Comparison of ENCODE assay signal across 33 mouse cellular contexts in genomic region chr17:37185474-37185873, GRCm38 (mm10). TPM values are rescaled to one million over a fixed set of nuclear protein-coding genes. Genes with fewer than 3 reads are reported as not detected.
DNase-seq lines count a peak whose midpoint lies in the region; TF ChIP-seq lines count a peak whose summit lies in the region.
"Had no signal": no experiment of that assay in that cellular context is flagged by ENCODE, and none has a peak within 500 bp of the region (broad histone marks: within the 10 kb centered on the region; RNA-seq: fewer than 3 reads in every experiment).

No protein-coding gene starts in this region.

- DNase-seq in 3T3-L1 (ENCODE audit: low read depth, low spot score) (peak; percentile 56), CH12.LX (ENCODE audit: extremely low read depth) (peak; percentile 46)
- DNase-seq in heart, embryonic 10.5 days (ENCODE audit: low spot score): no peak
- no peak for DNase-seq in cerebellum, adult 2 months
- no peak for DNase-seq in gastrocnemius, adult 18-20 months (ENCODE audit: low spot score)
- DNase-seq: adrenal gland, postnatal 14 days; cerebellum, postnatal 10 days; gastrocnemius, adult 2 months; kidney, adult 2 months; kidney, postnatal 10 days; left cerebral cortex, postnatal 4 days; liver; right cerebral cortex, postnatal 14 days; spleen, adult 18-20 months had no signal

- H3K9ac ChIP-seq in CH12.LX (ENCODE audit: insufficient read depth, low read depth): no peak overlapping the region
- H3K9ac ChIP-seq: hindbrain, embryonic 15.5 days; liver, embryonic 15.5 days; lung, embryonic 15.5 days; midbrain, embryonic 12.5 days had no signal

- H3K4me2 ChIP-seq in CH12.LX (ENCODE audit: insufficient read depth, low read depth, poor library complexity, severe bottlenecking) (peak overlapping the region; percentile 34; the same call in 1 of the 2 replicates), myocyte (ENCODE audit: low read depth) (peak overlapping the region; percentile 47)
- H3K4me2 ChIP-seq: hindbrain, embryonic 15.5 days; liver, embryonic 15.5 days; lung, embryonic 15.5 days; midbrain, embryonic 12.5 days had no signal

- H3K9me3 ChIP-seq in CH12.LX (replicated peaks; ENCODE audit: low read length): no peaks in the 10 kb centered on the region
- H3K9me3 ChIP-seq in heart, embryonic 10.5 days: no peaks in the 10 kb centered on the region
- H3K9me3 ChIP-seq: forebrain, embryonic 10.5 days; G1E; hindbrain, embryonic 15.5 days; liver, embryonic 15.5 days; lung, embryonic 15.5 days; midbrain, embryonic 12.5 days had no signal

- H3K27ac ChIP-seq in CH12.LX (ENCODE audit: insufficient read depth, low read depth): no peak overlapping the region; the same call in 1 of the 2 replicates
- peak overlapping the region; percentile 48 for H3K27ac ChIP-seq in brown adipose tissue, adult 24 weeks (replicated peaks; ENCODE audit: low read depth, low read length)
- H3K27ac ChIP-seq in heart, embryonic 10.5 days: no peak overlapping the region
- H3K27ac ChIP-seq in cerebellum, adult 2 months (ENCODE audit: insufficient read depth, low read length): no peak overlapping the region
- H3K27ac ChIP-seq: forebrain, embryonic 10.5 days; gastrocnemius, adult 2 months; hindbrain, embryonic 15.5 days; liver, embryonic 15.5 days; lung, embryonic 15.5 days; macrophage; midbrain, embryonic 12.5 days had no signal

- peak; percentile 58 for TF ChIP-seq EP300 in CH12.LX (IDR thresholded peaks at IDR 0.05; ENCODE audit: low read length)

- no peak for TF ChIP-seq CTCF in CH12.LX (conservative IDR thresholded peaks at IDR 0.05 in 1 of 2, IDR thresholded peaks at IDR 0.05 in 1 of 2; ENCODE audit: low read depth in 2 of 2, low read length in 2 of 2)
- no peak for TF ChIP-seq CTCF in cerebellum, adult 2 months (IDR thresholded peaks at IDR 0.05; ENCODE audit: borderline replicate concordance, insufficient read depth, low read depth, low read length)

- H3K79me2 ChIP-seq in CH12.LX (replicated peaks; ENCODE audit: control insufficient read depth, extremely low read depth, insufficient read depth, poor library complexity, severe bottlenecking) (no peaks in the 10 kb centered on the region), myocyte (ENCODE audit: control insufficient read depth, insufficient read depth) (no peaks in the 10 kb centered on the region)

- dilution Hi-C loops in CH12.LX (cut with MboI; ENCODE audit: extremely low pct_ligation_motif_present, extremely low pct_unique_long_range_greater_than_20kb, low sequenced_read_pairs): no loop called here

- 35% methylated on average over 6 of the region's 6 CpGs for WGBS in heart, embryonic 10.5 days
- 55% methylated on average over 6 of the region's 6 CpGs for WGBS in cerebellum, adult 2 months

- H3K27me3 ChIP-seq in CH12.LX (replicated peaks) (no peaks in the 10 kb centered on the region), myocyte (ENCODE audit: control insufficient read depth, insufficient read depth, insufficient read length) (no peaks in the 10 kb centered on the region)
- no peaks in the 10 kb centered on the region for H3K27me3 ChIP-seq in heart, embryonic 10.5 days (ENCODE audit: insufficient read depth, poor library complexity, severe bottlenecking)
- H3K27me3 ChIP-seq in cerebellum, adult 2 months (ENCODE audit: control insufficient read depth, insufficient read depth, low read length): no peaks in the 10 kb centered on the region; the same call in 1 of the 2 replicates
- H3K27me3 ChIP-seq: hindbrain, embryonic 15.5 days; liver, embryonic 15.5 days; lung, embryonic 15.5 days; midbrain, embryonic 12.5 days had no signal

- H3ac ChIP-seq in myocyte (ENCODE audit: control insufficient read depth, insufficient read length): no peak overlapping the region

- peaks cover 0 to 3% of the 10 kb centered on the region in 2 experiments; a peak in 1 of 4 replicates for H3K4me1 ChIP-seq in CH12.LX (ENCODE audit: control insufficient read depth in 1 of 2, insufficient read depth in 2 of 2)
- no peaks in the 10 kb centered on the region for H3K4me1 ChIP-seq in brown adipose tissue, adult 24 weeks (ENCODE audit: control insufficient read depth, insufficient read depth, insufficient read length, low read length)
- no peaks in the 10 kb centered on the region for H3K4me1 ChIP-seq in heart, embryonic 10.5 days
- H3K4me1 ChIP-seq in cerebellum, adult 2 months (ENCODE audit: control insufficient read depth, insufficient read depth, low read length): no peaks in the 10 kb centered on the region
- H3K4me1 ChIP-seq: forebrain, embryonic 10.5 days; hindbrain, embryonic 15.5 days; liver, embryonic 15.5 days; lung, embryonic 15.5 days; midbrain, embryonic 12.5 days had no signal

- TF ChIP-seq POLR2A in CH12.LX (IDR thresholded peaks at IDR 0.05; ENCODE audit: low read depth, low read length) (no peak), myocyte (IDR thresholded peaks at IDR 0.05; ENCODE audit: insufficient read length, low read depth) (no peak)
- TF ChIP-seq POLR2A in cerebellum, adult 2 months (IDR thresholded peaks at IDR 0.05; ENCODE audit: borderline replicate concordance, insufficient read depth, low read length): no peak

- no peak for TF ChIP-seq RAD21 in CH12.LX (IDR thresholded peaks at IDR 0.05; ENCODE audit: low read depth, low read length)

- in situ Hi-C loops in CH12.LX (cut with MboI; ENCODE audit: low pct_ligation_motif_present, low pct_unique_long_range_greater_than_20kb, low sequenced_read_pairs): no loop called here

- no peaks in the 10 kb centered on the region for H3K36me3 ChIP-seq in CH12.LX (replicated peaks in 1 of 2; ENCODE audit: control insufficient read depth in 1 of 2, insufficient read depth in 1 of 2, low read length in 1 of 2)
- no peaks in the 10 kb centered on the region for H3K36me3 ChIP-seq in myocyte (ENCODE audit: control insufficient read depth, insufficient read depth)
- H3K36me3 ChIP-seq in heart, embryonic 10.5 days: no peaks in the 10 kb centered on the region
- H3K36me3 ChIP-seq: forebrain, embryonic 10.5 days; G1E; hindbrain, embryonic 15.5 days; liver, embryonic 15.5 days; lung, embryonic 15.5 days; midbrain, embryonic 12.5 days had no signal

- H3K4me3 ChIP-seq in CH12.LX (replicated peaks in 1 of 3; ENCODE audit: low read depth in 2 of 3, low read length in 2 of 3, poor library complexity in 1 of 3) (no peak overlapping the region), myocyte (no peak overlapping the region)
- H3K4me3 ChIP-seq in brown adipose tissue, adult 24 weeks (ENCODE audit: insufficient read depth, low read depth, low read length): no peak overlapping the region
- H3K4me3 ChIP-seq in heart, embryonic 10.5 days: no peak overlapping the region
- no peak overlapping the region for H3K4me3 ChIP-seq in cerebellum, adult 2 months (replicated peaks; ENCODE audit: insufficient read depth, low read depth, low read length)
- H3K4me3 ChIP-seq: forebrain, embryonic 10.5 days; gastrocnemius, adult 2 months; hindbrain, embryonic 15.5 days; liver, embryonic 15.5 days; lung, embryonic 15.5 days; midbrain, embryonic 12.5 days had no signal

TF ChIP-seq in myocyte, 11 proteins besides CTCF, POLR2A, EP300 and RAD21 (continues in another document):
- TF ChIP-seq TCF12 (IDR thresholded peaks at IDR 0.05; ENCODE audit: insufficient read depth, poor library complexity, severe bottlenecking): no peak

RNA-seq across cellular contexts. Expression of gene Ubd, which starts 8.2 kb away (rescaled TPM):
- total RNA-seq in CH12.LX (2012; rRNA removed) (0.21 and 0.47 TPM in 2 replicates), CH12.LX (2014; rRNA removed) (not detected in 2 replicates)
- polyA plus RNA-seq in CH12.LX (2012; ENCODE audit: insufficient read length, low read depth) (not detected in 2 replicates), myocyte (2012; fragmentation: generic; extraction: Trizol) (not detected)
- polyA plus RNA-seq in brown adipose tissue, adult 24 weeks (2012; ENCODE audit: insufficient read depth, insufficient read length, missing spikeins): 2.6 and 2.9 TPM in 2 replicates
- not detected in 2 replicates for polyA plus RNA-seq in heart, embryonic 10.5 days (2016; fragmentation: Nextera tagmentation; extraction: Ambion mirVana)
- not detected in 2 replicates for polyA plus RNA-seq in cerebellum, adult 2 months (2012; rRNA removed)
- under 1 TPM in 1 of 2 experiments, not detected in 1; 0.74 TPM for total RNA-seq in gastrocnemius, adult 18-20 months (2021)
- total RNA-seq: adrenal gland, postnatal 14 days; G1E; gastrocnemius, adult 2 months; gastrocnemius, postnatal 4 days; hematopoietic stem cell, adult 5-6 weeks; layer of hippocampus, postnatal 10 days; left cerebral cortex, adult 8-10 months; left cerebral cortex, postnatal 4 days had no signal
- polyA plus RNA-seq: brain, embryonic 14.5 days; cortical plate, adult 2 months; embryonic facial prominence, embryonic 11.5 days; forebrain, embryonic 10.5 days; G1E; hindbrain, embryonic 15.5 days; liver, embryonic 15.5 days; macrophage; midbrain, embryonic 12.5 days; neural tube, embryonic 11.5 days; testis, adult 2 months had no signal

RNA-seq across cellular contexts. Expression of gene Olfr94, which starts 15.3 kb away (rescaled TPM):
- not detected in 2 replicates for total RNA-seq in CH12.LX (2012; rRNA removed)
- total RNA-seq in CH12.LX (2014; rRNA removed): not detected in 2 replicates
- not detected in 2 replicates for polyA plus RNA-seq in CH12.LX (2012; ENCODE audit: insufficient read length, low read depth)
- not detected in 2 replicates for polyA plus RNA-seq in brown adipose tissue, adult 24 weeks (2012; ENCODE audit: insufficient read depth, insufficient read length, missing spikeins)
- not detected for polyA plus RNA-seq in myocyte (2012; fragmentation: generic; extraction: Trizol)
- polyA plus RNA-seq in heart, embryonic 10.5 days (2016; fragmentation: Nextera tagmentation; extraction: Ambion mirVana): not detected in 2 replicates
- not detected in 2 replicates for polyA plus RNA-seq in cerebellum, adult 2 months (2012; rRNA removed)
- not detected for total RNA-seq in gastrocnemius, adult 18-20 months (2021)
- total RNA-seq: adrenal gland, postnatal 14 days; gastrocnemius, adult 2 months; gastrocnemius, postnatal 4 days; hematopoietic stem cell, adult 5-6 weeks; layer of hippocampus, postnatal 10 days; left cerebral cortex, adult 8-10 months; left cerebral cortex, postnatal 4 days had no signal
- polyA plus RNA-seq: brain, embryonic 14.5 days; cortical plate, adult 2 months; embryonic facial prominence, embryonic 11.5 days; forebrain, embryonic 10.5 days; G1E; heart, embryonic 16.5 days; hindbrain, embryonic 15.5 days; kidney, adult 2 months; liver, embryonic 15.5 days; lung, embryonic 15.5 days; macrophage; midbrain, embryonic 12.5 days; neural tube, embryonic 11.5 days; testis, adult 2 months had no signal

RNA-seq across cellular contexts. Expression of gene Olfr93, which starts 24.2 kb away (rescaled TPM):
- total RNA-seq in CH12.LX (2012; rRNA removed) (not detected in 2 replicates), CH12.LX (2014; rRNA removed) (not detected in 2 replicates)
- polyA plus RNA-seq in CH12.LX (2012; ENCODE audit: insufficient read length, low read depth) (not detected in 2 replicates), myocyte (2012; fragmentation: generic; extraction: Trizol) (not detected)
- polyA plus RNA-seq in brown adipose tissue, adult 24 weeks (2012; ENCODE audit: insufficient read depth, insufficient read length, missing spikeins): not detected in 2 replicates
- not detected in 2 replicates for polyA plus RNA-seq in heart, embryonic 10.5 days (2016; fragmentation: Nextera tagmentation; extraction: Ambion mirVana)
- not detected in 2 replicates for polyA plus RNA-seq in cerebellum, adult 2 months (2012; rRNA removed)
- total RNA-seq in gastrocnemius, adult 18-20 months (2021): not detected
- total RNA-seq: adrenal gland, postnatal 14 days; gastrocnemius, adult 2 months; gastrocnemius, postnatal 4 days; hematopoietic stem cell, adult 5-6 weeks; layer of hippocampus, postnatal 10 days; left cerebral cortex, adult 8-10 months; left cerebral cortex, postnatal 4 days had no signal
- polyA plus RNA-seq: brain, embryonic 14.5 days; cortical plate, adult 2 months; embryonic facial prominence, embryonic 11.5 days; forebrain, embryonic 10.5 days; G1E; heart, embryonic 16.5 days; hindbrain, embryonic 15.5 days; kidney, adult 2 months; liver, embryonic 15.5 days; lung, embryonic 15.5 days; macrophage; midbrain, embryonic 12.5 days; neural tube, embryonic 11.5 days; testis, adult 2 months had no signal

RNA-seq across cellular contexts. Expression of gene Olfr95, which starts 27.4 kb away (rescaled TPM):
- total RNA-seq in CH12.LX (2012; rRNA removed) (not detected in 2 replicates), CH12.LX (2014; rRNA removed) (not detected in 2 replicates)
- polyA plus RNA-seq in CH12.LX (2012; ENCODE audit: insufficient read length, low read depth) (not detected in 2 replicates), myocyte (2012; fragmentation: generic; extraction: Trizol) (not detected)
- polyA plus RNA-seq in brown adipose tissue, adult 24 weeks (2012; ENCODE audit: insufficient read depth, insufficient read length, missing spikeins): not detected in 2 replicates
- polyA plus RNA-seq in heart, embryonic 10.5 days (2016; fragmentation: Nextera tagmentation; extraction: Ambion mirVana): not detected in 2 replicates
- polyA plus RNA-seq in cerebellum, adult 2 months (2012; rRNA removed): 0.03 TPM in 1 of 2 replicates, not detected in the other
- total RNA-seq in gastrocnemius, adult 18-20 months (2021): not detected
- total RNA-seq: adrenal gland, postnatal 14 days; gastrocnemius, adult 2 months; gastrocnemius, postnatal 4 days; hematopoietic stem cell, adult 5-6 weeks; layer of hippocampus, postnatal 10 days; left cerebral cortex, adult 8-10 months; left cerebral cortex, postnatal 4 days had no signal
- polyA plus RNA-seq: cortical plate, adult 2 months; embryonic facial prominence, embryonic 11.5 days; forebrain, embryonic 10.5 days; G1E; heart, embryonic 16.5 days; hindbrain, embryonic 15.5 days; kidney, adult 2 months; liver, embryonic 15.5 days; lung, embryonic 15.5 days; macrophage; midbrain, embryonic 12.5 days; neural tube, embryonic 11.5 days; testis, adult 2 months had no signal

RNA-seq across cellular contexts. Expression of gene Olfr96, which starts 34.5 kb away (rescaled TPM):
- total RNA-seq in CH12.LX (2012; rRNA removed) (not detected in 2 replicates), CH12.LX (2014; rRNA removed) (not detected in 2 replicates)
- polyA plus RNA-seq in CH12.LX (2012; ENCODE audit: insufficient read length, low read depth) (not detected in 2 replicates), myocyte (2012; fragmentation: generic; extraction: Trizol) (not detected)
- polyA plus RNA-seq in brown adipose tissue, adult 24 weeks (2012; ENCODE audit: insufficient read depth, insufficient read length, missing spikeins): not detected in 2 replicates
- not detected in 2 replicates for polyA plus RNA-seq in heart, embryonic 10.5 days (2016; fragmentation: Nextera tagmentation; extraction: Ambion mirVana)
- polyA plus RNA-seq in cerebellum, adult 2 months (2012; rRNA removed): not detected in 2 replicates
- not detected for total RNA-seq in gastrocnemius, adult 18-20 months (2021)
- total RNA-seq: adrenal gland, postnatal 14 days; G1E; gastrocnemius, adult 2 months; gastrocnemius, postnatal 4 days; hematopoietic stem cell, adult 5-6 weeks; layer of hippocampus, postnatal 10 days; left cerebral cortex, adult 8-10 months; left cerebral cortex, postnatal 4 days had no signal
- polyA plus RNA-seq: brain, embryonic 14.5 days; cortical plate, adult 2 months; embryonic facial prominence, embryonic 11.5 days; forebrain, embryonic 10.5 days; G1E; heart, embryonic 16.5 days; hindbrain, embryonic 15.5 days; kidney, adult 2 months; liver, embryonic 15.5 days; lung, embryonic 15.5 days; macrophage; midbrain, embryonic 12.5 days; neural tube, embryonic 11.5 days; testis, adult 2 months had no signal

Comparison
In these comparisons a context has a peak if more than half of its experiments do, and no peak if none do; other contexts are left out.
1. DNase-seq: peak in 3T3-L1 (single experiment) and CH12.LX (single experiment); none in heart, embryonic 10.5 days (single experiment), cerebellum, adult 2 months (0 of 2) and gastrocnemius, adult 18-20 months (single experiment).